Mouse (Mus musculus): ENCODE measurements around the gene Tdrd6.

Tdrd6 gene

GRCm38 (mm10) chr17:43619156-43619555 is 10.9 kb downstream of the Tdrd6 start:
- peak; percentile 78 for DNase-seq (ENCODE audit: low read depth, low spot score)

GRCm38 (mm10) chr17:43612221-43612620 is 17.9 kb downstream of the Tdrd6 start:
- DNase-seq (ENCODE audit: low read depth, low spot score), result no peak

DNA sequence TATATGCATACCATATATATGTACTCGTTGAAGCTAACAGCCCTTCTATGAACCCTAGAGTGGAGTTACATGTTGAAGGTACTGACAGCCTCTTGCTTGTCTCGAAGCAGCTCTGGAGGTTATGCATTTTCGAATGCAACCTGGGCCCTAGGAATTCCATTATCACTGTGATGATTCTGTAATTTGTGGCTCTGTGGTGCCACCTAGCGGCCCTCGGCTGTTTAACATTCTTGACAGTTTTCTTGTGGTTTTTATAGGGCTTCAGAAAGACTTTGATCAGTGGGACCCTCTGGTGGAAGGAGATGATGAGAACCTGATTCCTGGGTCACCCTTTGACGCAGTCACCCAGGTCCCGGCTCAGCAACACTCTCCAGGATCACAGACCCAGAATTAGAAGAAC is 18.5 kb downstream of the Tdrd6 start:
- DNase-seq (ENCODE audit: low read depth, low spot score), result peak; percentile 89

DNA sequence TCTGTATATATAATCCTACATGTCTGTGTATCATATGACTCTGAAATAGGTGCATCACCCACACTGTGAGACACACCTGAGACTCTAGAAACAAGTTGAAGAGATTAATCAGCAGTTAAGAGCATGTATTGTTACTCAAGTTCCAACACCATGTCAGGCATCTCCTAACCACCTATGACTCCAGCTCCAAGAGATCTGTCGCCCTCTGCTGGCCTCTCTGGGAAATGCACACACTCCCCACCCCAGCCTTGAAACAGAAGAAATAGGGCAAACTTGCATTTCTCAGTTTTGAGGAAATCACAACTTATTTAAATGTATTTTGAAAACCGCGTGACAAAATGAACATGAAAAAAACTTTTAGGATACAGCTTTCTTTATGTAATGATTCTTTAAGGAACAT is 23.4 kb downstream of the Tdrd6 start:
- DNase-seq (ENCODE audit: low read depth, low spot score), result peak; percentile 89

DNA sequence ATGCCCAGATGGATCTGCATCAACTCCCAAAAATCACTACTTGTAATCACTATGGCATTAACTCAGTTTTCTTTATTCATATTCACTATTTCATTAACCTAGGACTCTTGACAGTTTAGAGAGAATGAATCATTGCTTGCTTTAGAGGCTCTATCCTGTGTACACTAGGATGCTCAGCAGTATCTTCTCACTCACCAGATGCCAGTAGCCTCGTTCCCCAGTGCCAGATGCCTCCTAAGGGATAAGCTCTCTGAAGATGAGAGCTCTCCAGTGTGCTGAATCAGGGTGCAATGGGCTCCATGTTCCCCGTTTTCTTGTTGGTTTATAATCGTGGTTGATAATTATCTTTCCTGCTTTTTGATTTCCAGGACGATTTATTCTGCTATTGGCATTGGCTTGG is 31.4 kb downstream of the Tdrd6 start:
- DNase-seq (ENCODE audit: low read depth, low spot score), result no peak

GRCm38 (mm10) chr17:43597742-43598141 is 32.4 kb downstream of the Tdrd6 start:
- DNase-seq (ENCODE audit: low read depth, low spot score), result no peak

DNA sequence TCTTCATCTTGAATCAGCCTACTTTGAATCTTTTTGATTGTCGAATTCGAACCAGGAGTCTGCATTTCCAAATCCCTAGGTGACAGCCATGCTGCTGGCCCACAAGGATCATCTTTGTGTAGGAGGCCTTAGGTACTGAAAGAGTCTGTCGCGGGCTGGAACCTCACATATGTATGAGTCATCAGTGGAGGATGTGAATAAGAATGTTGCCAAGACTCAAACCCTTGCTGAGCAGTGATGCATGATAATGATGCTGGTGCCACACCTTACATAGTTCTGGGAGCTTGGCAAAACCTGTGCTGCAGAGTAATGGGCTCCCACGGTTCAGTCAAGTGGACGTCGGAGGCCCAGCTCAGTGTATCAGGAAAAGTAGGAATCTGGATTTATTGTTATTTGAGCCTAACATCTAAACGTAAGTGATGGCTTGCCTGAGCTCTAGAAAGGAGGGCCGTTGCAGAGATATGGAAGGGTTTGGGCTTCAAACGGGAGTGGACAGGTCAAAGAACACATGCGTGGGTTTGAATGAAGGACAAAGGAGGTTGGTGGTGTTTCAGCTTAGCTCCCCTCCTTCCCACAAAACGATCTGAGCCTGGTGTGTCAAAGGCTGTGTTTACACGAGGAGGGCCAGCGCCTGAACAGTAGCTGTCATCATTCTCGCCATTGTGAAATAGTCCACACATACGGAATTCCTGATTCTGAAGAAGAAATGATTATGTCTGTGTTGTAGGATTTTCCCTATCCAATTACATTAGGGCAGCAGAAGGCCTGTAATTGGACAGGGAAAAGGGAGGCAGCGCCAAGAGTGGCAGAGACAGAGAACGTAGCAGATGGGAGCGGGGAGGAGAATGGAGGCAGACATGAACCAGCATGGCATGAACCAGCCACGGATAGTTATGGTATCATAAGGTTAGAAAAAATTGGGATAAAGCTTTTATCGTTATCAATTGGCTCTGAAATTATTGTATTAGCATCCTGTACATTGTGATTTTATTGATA is 37.5 kb downstream of the Tdrd6 start:
- DNase-seq (ENCODE audit: low read depth, low spot score), result peak; percentile 86

GRCm38 (mm10) chr17:43590531-43590930 is 39.6 kb downstream of the Tdrd6 start:
- no peak for DNase-seq (ENCODE audit: low read depth, low spot score)

GRCm38 (mm10) chr17:43589750-43590149 is 40.3 kb downstream of the Tdrd6 start:
- DNase-seq (ENCODE audit: low read depth, low spot score), result no peak

DNA sequence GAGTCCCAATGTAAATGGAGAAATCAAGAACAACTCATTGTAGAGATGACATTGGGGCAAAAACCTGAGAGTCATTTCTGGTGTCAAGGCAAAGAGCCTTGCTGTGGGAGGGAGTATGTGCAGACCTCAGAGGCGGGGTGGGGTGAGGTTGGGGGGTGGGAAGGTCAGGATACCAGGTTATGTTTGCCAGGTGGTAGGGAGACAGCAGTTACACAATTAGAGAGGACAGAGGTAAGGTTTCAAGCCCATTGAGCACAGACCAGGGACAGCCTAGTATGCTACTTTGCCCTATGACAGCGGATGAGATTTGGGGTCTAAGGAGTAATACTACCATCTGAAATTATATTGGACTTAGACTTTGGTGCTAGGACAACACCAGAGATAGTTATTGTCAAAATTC is 42.8 kb downstream of the Tdrd6 start:
- DNase-seq (ENCODE audit: low read depth, low spot score), result no peak

DNA sequence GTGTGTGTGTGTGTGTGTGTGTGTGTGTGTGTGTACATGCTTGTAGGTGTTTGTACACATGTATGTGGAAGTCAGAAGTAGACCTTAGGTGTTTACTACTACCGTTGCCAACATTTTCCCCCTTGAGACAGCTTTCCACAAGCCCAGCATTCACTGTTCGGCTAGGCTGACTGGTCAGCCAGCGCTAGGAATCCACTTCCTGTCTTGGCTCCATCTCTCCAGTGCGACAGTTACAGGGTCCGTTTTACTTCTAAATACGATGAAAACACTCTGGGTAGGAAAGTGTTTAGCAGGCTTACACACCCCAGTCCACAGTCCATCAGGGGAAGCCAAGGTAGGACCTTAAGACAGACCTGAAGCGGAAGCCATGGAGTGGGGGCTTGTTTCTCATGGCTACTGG is 45.3 kb downstream of the Tdrd6 start:
- no peak for DNase-seq (ENCODE audit: low read depth, low spot score)

- DNase-seq (ENCODE audit: low read depth, low spot score), result no peak
Measured at GRCm38 (mm10) chr17:43581012-43581467, 49.1 kb downstream of the Tdrd6 start.

DNA sequence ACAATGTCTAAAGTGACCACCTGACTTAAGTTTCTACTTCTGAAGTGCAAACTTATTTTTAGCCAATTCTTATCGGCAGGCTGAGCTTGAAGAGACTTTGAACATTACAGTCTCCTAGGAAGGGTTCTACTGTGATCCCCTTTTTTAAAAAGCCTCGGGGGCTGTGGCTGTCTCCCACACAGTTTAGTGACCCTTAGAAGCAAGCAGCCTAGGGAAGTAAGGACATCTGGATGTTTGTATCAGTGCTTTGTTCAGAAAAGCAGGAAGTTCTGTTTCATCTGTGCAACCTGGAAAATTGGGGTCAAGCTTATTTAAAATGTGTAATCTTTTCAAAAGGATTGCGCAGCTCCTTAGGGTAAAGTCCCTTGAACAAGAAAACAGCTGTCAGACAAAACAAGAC is 49.6 kb downstream of the Tdrd6 start:
- no peak for DNase-seq (ENCODE audit: low read depth, low spot score)

DNA sequence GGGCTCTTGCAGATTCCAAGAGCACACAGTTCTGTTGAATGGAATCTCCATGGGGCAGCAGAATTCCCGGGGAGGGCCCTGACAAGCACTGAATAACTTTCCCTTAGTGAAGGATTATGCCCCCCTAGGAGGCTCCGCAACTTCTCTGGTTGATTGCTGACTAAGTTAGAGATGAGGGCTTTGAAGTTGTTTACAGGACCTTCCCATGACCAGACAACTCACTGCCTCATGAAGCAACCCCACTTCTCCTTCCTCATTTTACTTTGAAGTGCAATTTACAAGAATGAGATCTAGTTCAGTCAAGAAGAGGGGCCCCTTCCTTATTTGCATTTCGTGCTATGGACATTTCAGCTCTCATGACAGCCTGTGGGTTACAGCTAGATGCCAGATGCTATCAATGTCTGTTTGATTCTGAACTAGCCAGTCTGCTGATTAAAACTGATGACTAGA is 56.5 kb downstream of the Tdrd6 start:
- no peak for DNase-seq (ENCODE audit: low read depth, low spot score)

GRCm38 (mm10) chr17:43569287-43569686 is 60.8 kb downstream of the Tdrd6 start:
- DNase-seq (ENCODE audit: low read depth, low spot score), result no peak

- DNase-seq (ENCODE audit: low read depth, low spot score), result peak; percentile 61
Measured at GRCm38 (mm10) chr17:43567992-43568888, 61.9 kb downstream of the Tdrd6 start, which contains the start of gene Pla2g7. Gene Pla2g7, plus strand, starts transcription at chr17:43568098.

DNA sequence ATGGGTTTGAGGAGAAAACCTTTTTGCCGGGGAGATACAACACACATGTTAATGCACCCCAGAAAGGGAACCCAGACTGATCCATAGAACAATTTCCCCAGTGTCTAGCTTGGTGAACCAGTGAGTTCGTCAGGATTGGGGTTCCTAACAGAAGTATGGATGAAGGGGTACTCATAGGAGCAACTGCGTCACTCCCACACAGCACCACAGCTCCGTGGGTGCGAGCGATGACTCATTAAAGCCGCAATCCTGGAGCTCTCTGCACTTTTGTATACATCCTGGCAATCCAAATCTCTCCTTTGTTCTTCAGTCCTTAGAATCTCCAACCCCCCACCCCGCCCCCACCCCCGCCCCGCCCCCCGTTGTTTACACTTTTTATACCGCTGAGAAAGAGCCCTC is 62.5 kb downstream of the Tdrd6 start:
- peak; percentile 69 for DNase-seq (ENCODE audit: low read depth, low spot score)
